Mouse (Mus musculus) cerebellum, postnatal 4 days (tissue): ENCODE data around the gene Asic4.

Experiments
- DNase-seq, 2 experiments: peaks; one replicate each; pipeline ENCODE4 v3.0.0; 2022; ENCODE audit warnings: low spot score in 2 of 2, mixed read lengths in 1 of 2

Gene Asic4

GRCm38 (mm10) chr1:75463652-75464204 is 13.5 kb downstream of the Asic4 start:
- DNase-seq: no peak

GRCm38 (mm10) chr1:75467215-75467927 is 17.1 kb downstream of the Asic4 start:
- peak; percentile 69 to 84 for DNase-seq

DNA sequence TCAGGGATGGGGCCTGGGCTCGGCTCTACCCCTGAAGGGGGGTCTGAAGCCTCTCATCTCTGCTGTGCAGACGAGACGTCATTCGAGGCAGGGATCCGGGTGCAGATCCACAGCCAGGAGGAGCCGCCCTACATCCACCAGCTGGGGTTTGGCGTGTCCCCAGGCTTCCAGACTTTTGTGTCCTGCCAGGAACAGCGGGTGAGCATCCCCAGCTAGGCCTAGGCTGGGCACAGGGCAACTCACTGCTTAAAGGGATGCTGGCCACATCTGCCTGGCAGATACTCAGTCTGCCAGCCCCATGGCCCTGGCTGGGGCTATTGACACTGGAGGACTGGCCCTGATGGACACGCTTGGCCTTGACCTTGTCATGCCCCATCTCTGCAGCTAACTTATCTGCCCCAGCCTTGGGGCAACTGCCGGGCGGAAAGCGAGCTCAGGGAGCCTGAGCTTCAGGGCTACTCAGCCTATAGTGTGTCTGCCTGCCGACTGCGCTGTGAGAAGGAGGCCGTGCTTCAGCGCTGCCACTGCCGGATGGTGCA is 19.1 kb downstream of the Asic4 start:
- no peak for DNase-seq

GRCm38 (mm10) chr1:75476441-75476840 is 26.2 kb downstream of the Asic4 start:
- DNase-seq: no peak

DNA sequence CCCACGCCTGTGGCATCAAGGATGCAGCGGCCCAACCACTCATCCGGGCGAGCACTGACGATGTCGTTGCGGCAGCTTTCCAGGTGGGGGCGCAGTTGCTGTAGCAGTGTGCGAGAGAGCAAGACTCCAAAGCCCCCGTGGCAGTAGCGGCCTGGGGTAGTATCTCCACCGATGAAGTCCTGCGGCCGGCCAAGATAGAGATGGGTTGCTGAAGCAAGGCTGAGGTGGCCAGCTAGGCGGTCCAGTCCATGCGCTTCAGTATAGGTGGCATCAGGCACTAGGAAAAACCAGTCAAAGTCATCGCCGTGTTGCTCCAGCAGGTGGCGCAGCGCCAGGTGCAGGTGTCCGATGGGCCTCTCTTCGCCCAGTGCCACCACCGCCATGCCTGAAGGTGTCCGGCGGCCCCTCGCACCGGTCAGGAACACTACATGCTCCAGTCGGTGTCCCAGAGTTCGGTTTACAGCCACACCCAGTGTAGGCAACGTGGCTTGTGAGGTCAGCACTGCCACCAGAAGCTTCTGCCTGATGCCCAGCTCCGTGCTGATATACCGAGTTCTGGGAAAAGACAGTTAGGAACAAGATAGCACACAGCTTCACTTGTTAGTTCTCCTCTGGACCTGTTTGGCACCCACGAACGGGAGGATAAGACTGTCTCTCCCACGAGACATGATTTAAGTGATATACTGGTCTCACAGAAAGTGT is 27.2 kb downstream of the Asic4 start:
- peak; percentile 75 to 90 for DNase-seq

DNA sequence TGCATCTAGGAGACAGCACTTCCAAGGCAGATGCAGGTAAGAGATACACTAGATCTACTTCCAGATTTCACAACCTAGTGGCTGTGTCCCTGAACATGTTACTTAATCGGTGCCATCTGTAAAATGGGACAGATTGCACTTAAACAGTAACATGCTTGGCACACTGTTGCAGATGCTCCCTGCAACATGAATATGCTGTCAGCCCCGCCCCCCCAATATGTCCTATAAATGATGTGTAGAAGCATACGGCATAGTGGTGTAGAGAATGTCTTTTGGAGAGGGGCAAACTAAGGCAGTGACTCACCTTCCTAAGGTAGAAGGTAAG is 27.7 kb downstream of the Asic4 start:
- DNase-seq: no peak

GRCm38 (mm10) chr1:75478497-75478896 is 28.3 kb downstream of the Asic4 start:
- no peak for DNase-seq

DNA sequence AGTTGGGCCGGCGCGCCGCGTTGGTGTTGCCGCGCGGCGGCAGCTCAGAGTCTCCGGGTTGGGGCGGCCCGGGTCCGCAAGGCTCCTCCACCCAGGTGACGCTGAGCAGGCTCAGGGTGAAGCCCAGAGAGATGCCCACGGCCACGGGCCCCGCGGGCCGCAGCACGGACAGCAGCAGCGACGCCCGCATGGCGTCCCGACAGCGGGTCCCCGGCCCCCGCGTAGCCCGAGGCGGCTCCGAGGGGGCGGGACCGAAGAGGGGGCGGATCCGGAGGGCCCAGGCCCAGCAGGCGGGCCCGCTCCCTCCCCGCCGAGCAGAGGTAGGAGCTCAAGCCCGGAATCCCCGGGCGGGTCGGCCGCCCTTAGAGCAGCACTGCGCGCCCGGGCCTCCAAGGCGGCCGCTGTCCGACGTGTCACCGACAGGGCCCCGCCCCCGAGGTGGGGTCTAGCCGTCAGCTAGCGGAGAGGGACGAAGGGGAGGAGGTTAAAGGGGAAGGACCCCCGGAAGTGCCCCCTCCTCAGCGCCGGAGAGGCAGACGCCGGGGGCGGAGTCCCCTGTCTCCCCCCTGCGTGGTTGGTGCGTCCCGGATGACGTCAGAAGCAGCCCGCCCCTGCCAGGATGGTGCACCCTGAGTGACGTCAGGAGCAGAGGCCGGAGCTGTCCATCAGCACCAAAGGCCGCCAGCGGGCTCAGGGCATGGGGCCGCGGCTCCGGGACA is 28.8 kb downstream of the Asic4 start, which contains the start of the genes Chpf and Tmem198:
TSS of gene Chpf (minus strand) at position 392 of the 719 bp plus-strand sequence.
TSS of gene Tmem198 (plus strand) at position 617 of the 719 bp plus-strand sequence.
- peak; percentile 97 to 98 for DNase-seq

DNA sequence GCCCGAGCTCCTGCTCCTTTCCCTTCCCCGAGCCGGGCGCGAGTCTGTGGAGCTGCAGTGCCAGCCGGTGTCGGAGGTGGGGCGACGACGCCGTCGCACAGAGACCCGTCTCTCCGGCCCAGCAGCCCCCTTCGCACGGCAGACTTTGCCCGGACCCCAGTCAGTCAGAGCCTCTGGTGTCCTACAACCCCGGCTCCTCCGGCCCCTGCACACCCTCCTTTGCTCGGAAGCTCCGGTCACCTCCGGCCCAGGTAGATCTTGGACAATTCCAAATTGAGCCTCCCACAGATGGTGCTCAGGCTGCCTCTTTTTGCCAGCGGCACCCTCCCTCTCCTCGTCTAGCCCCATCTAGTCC is 29.4 kb downstream of the Asic4 start:
- DNase-seq: no peak

DNA sequence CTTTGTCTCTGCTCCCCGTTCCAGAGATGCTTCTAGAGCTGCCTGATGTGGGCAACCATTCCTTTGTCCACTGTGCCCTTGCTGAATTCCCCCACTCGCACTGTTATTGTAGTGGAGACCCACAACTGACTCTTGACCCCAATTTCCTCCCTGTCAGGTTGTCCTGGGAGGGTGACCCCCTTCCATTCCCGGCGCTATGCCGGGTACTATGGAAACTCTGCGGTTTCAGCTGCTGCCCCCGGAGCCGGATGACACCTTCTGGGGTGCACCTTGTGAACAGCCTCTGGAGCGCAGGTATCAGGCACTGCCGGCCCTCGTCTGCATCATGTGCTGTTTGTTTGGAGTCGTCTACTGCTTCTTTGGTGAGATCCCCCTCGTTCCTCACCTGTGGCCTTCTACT is 29.8 kb downstream of the Asic4 start:
- DNase-seq: no peak

- no peak for DNase-seq
Measured at GRCm38 (mm10) chr1:75480735-75481134, 30.5 kb downstream of the Asic4 start.

DNA sequence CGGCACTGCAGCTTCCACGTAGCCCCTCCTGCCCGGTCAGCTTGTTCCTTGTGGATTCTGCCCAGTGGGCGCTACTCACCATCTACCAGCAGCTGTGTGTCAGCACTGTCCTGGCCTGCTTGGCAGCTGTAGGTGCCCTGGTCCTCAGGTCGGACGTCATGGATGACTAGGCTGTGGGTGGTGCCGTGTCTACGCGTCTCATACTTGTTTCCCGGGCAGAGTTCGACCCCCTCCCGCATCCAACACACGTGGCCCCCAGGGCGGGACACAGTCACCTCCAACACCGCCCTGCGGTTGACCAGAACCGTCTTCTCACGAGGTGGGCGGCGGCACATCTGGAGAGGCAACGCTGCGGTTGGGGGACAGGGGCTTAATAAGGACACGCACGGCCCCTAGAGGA is 36.3 kb downstream of the Asic4 start:
- no peak for DNase-seq

GRCm38 (mm10) chr1:75487040-75487404 is 36.8 kb downstream of the Asic4 start:
- DNase-seq: peak in 1 of 2 experiments; percentile 31

- peak; percentile 34 to 62 for DNase-seq
Measured at GRCm38 (mm10) chr1:75487405-75488161, 37.3 kb downstream of the Asic4 start.

DNA sequence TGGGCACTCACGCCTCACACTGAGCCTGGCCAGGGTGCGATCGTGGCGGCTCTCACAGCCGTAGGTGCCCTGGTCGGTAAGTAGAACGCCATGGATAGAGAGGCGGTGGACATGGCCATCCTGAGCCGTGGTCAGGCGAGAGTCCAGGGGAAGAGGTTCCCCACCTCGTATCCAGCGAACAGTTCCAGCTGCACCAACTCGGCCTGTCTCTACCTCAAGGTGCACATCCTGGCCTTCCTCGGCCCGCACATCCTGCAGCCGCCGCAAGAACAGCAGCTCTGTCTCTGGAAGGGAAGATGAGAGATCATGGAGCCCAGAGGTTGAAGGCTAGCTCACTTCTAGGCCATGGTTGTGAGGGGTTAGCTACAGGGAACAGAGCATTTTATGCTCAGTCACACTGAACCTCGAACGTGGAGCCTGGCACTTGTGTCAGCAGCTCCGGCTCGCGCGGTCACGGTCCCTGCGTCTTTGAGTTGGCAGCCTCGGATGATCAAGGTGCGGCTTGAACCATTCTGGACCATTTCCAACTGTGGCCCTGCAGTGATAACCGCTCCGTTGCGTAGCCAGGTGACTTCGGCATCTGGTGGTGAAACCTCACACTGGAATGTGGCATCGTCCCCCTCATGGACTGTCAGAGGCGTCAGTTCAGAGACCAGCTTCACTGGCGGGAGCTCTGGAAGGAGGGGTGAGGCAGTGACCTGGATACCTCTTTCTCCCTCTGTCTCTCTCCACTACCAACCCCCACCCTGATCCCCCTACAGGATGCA is 40.7 kb downstream of the Asic4 start:
- DNase-seq: no peak

GRCm38 (mm10) chr1:75492579-75493170 is 42.4 kb downstream of the Asic4 start:
- no peak for DNase-seq

DNA sequence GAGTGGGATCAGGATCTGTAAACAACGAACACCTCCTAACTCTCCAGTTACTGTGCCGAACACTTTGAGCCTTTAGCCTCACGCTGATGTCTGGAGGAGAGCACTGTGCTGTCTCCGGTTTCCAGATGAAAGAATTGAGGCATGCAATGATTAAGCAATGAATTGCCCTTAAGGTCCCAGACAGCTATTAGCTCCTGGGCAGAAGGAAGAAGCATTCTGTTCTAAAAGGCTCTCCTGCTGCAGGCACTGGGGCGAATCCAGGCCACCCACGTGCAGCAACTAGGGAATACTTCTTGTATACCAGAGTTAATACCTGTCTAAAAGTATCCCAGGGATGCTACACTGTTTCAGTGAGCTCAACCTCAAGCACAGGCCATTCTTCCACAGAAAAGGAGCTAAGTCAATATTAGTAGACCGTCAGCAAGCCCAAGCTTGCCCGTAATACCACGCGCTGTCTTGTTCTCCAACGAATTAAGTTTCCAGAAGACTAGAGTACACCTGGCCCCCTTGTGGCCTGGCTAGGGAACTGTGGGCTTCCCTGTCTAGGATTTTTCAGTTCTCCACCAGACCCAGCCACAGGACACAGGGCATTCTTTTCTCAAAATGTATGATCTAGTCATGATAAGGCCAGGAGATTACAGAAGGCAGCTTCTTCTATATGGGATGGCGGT is 44.8 kb downstream of the Asic4 start:
- DNase-seq: peak in 1 of 2 experiments; percentile 48

- DNase-seq: no peak
Measured at GRCm38 (mm10) chr1:75498897-75499296, 48.7 kb downstream of the Asic4 start.

GRCm38 (mm10) chr1:75499441-75499840 is 49.2 kb downstream of the Asic4 start:
- no peak for DNase-seq

DNA sequence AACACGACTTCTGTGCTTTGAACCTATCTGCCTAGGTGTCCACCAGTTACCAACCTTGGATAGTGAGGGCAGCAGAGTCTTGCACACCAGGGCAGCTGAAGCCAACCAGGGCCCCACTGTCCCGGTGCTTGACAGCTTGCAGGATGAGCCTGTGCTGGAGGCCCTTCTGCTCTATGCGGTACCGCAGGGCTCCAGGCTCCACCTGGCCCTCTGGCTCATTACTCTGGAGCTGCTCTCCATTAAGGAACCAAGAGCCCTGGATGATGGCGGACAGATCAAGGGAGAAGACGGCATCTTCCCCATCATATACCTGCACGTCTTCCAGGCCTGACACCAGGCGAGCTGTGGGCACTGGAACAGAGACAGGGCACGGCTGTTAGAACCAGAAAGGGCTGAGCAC is 51.7 kb downstream of the Asic4 start:
- no peak for DNase-seq
